Mouse (Mus musculus): ENCODE results near the gene Cdc14b. TPM values are rescaled to one million over a fixed set of nuclear protein-coding genes. Genes with fewer than 3 reads are reported as not detected.

Gene Cdc14b
- polyA plus RNA-seq, 1 experiment from 2014 or later: 1.5 TPM

DNA sequence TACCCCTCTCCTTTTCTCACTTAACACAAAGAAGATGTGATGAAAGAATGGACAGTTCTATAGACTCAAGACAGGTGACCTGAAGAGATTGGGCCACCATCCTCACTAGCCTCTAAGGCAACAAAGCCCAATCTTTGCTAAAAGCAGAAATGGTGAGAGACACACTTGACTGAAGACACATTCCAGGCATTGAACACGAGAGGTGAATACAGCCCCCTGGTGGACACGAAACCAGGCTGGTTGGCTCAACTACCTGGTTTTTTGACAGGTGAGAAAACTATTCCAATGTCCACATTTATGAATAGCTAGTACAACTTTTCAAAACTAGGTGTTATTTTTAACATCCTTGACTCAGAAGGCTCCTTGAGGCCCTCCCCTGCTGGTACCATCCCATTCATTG is 70.4 kb downstream of the Cdc14b start:
- Histone ChIP-seq H3K36me3 (ENCODE audit: control insufficient read depth, insufficient read depth, low read length) (no peaks in the 10 kb centered on the region), H3K4me3 (ENCODE audit: low read depth, low read length) (no peak overlapping the region), H3K27me3 (ENCODE audit: control insufficient read depth, insufficient read depth, low read depth, low read length) (no peaks in the 10 kb centered on the region), H3K27ac (ENCODE audit: low read length) (no peak overlapping the region), H3K9ac (ENCODE audit: low read depth, low read length) (no peak overlapping the region), H3K4me1 (ENCODE audit: control insufficient read depth, insufficient read depth, low read length) (no peaks in the 10 kb centered on the region), H3K9me3 (replicated peaks; ENCODE audit: control insufficient read depth, low read length, poor library complexity, severe bottlenecking) (no peaks in the 10 kb centered on the region), H3K4me2 (ENCODE audit: low read length) (no peak overlapping the region)
- ATAC-seq: no peak
- 77% methylated on average over 2 of the region's 2 CpGs for WGBS

DNA sequence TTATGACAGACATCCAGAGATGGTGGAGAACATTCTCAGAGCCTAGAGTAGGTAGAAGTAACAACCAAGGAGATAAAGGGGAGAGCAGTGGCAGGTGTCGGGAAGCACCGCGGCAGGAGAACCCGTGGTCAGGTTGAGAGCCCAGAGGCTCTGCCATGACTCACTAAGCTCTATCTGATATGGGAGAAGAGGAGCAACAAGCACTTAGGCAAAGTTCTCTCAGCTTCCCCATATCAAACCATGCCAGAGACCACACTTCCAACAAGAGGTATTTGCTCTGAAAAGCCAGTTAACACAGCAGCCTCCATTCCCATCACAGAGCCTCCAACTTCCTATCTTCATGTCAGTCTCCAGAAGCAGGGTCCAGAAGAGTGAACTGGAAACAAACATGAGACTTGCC is 74.2 kb downstream of the Cdc14b start:
- no peak for ATAC-seq
- Histone ChIP-seq H3K27ac (ENCODE audit: low read length) (no peak overlapping the region), H3K9me3 (replicated peaks; ENCODE audit: control insufficient read depth, low read length, poor library complexity, severe bottlenecking) (no peaks in the 10 kb centered on the region), H3K4me1 (ENCODE audit: control insufficient read depth, insufficient read depth, low read length) (no peaks in the 10 kb centered on the region), H3K4me2 (ENCODE audit: low read length) (no peak overlapping the region), H3K9ac (ENCODE audit: low read depth, low read length) (no peak overlapping the region), H3K4me3 (ENCODE audit: low read depth, low read length) (no peak overlapping the region), H3K36me3 (ENCODE audit: control insufficient read depth, insufficient read depth, low read length) (no peaks in the 10 kb centered on the region), H3K27me3 (ENCODE audit: control insufficient read depth, insufficient read depth, low read depth, low read length) (no peaks in the 10 kb centered on the region)
- 100% methylated on average over 4 of the region's 4 CpGs for WGBS

- H3K4me1 ChIP-seq (ENCODE audit: control insufficient read depth, insufficient read depth, low read length): no peaks in the 10 kb centered on the region
- H3K36me3 ChIP-seq (ENCODE audit: control insufficient read depth, insufficient read depth, low read length): no peaks in the 10 kb centered on the region
- no peaks in the 10 kb centered on the region for H3K27me3 ChIP-seq (ENCODE audit: control insufficient read depth, insufficient read depth, low read depth, low read length)
- no peak overlapping the region for H3K27ac ChIP-seq (ENCODE audit: low read length)
- H3K4me2 ChIP-seq (ENCODE audit: low read length): no peak overlapping the region
- H3K9ac ChIP-seq (ENCODE audit: low read depth, low read length): no peak overlapping the region
- H3K9me3 ChIP-seq (replicated peaks; ENCODE audit: control insufficient read depth, low read length, poor library complexity, severe bottlenecking): no peaks in the 10 kb centered on the region
- ATAC-seq: no peak
- WGBS: 90% methylated on average over 4 of the region's 4 CpGs
- H3K4me3 ChIP-seq (ENCODE audit: low read depth, low read length): no peak overlapping the region
Measured at GRCm38 (mm10) chr13:64198310-64198709, 76.8 kb downstream of the Cdc14b start.

- H3K36me3 ChIP-seq (ENCODE audit: control insufficient read depth, insufficient read depth, low read length): no peaks in the 10 kb centered on the region
- H3K4me1 ChIP-seq (ENCODE audit: control insufficient read depth, insufficient read depth, low read length): no peaks in the 10 kb centered on the region
- no peak overlapping the region for H3K4me3 ChIP-seq (ENCODE audit: low read depth, low read length)
- H3K27ac ChIP-seq (ENCODE audit: low read length): no peak overlapping the region
- H3K9ac ChIP-seq (ENCODE audit: low read depth, low read length): no peak overlapping the region
- no peak for ATAC-seq
- no peaks in the 10 kb centered on the region for H3K9me3 ChIP-seq (replicated peaks; ENCODE audit: control insufficient read depth, low read length, poor library complexity, severe bottlenecking)
- WGBS: 90% methylated on average over 6 of the region's 6 CpGs
- H3K4me2 ChIP-seq (ENCODE audit: low read length): no peak overlapping the region
- H3K27me3 ChIP-seq (ENCODE audit: control insufficient read depth, insufficient read depth, low read depth, low read length): no peaks in the 10 kb centered on the region
Measured at GRCm38 (mm10) chr13:64197899-64198298, 77.2 kb downstream of the Cdc14b start.

DNA sequence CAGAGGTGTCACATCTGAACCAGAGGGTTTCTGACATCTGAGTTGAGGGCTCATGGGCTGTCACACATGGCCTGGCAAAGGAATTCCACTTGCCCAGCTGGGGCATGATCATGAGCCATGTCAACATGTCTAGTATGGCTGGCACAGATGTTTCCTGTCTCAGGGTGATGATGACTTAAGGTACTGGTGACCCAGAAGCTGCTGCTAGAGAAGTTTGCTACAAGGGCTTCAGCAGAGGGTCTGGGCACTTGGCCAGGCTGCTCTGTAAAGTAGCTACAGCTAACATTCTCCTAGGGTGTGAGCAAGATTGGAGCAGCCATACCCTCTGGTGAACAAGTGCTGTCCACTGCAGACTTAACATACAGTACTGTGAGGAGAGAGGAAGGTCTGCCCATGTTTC is 88.0 kb downstream of the Cdc14b start:
- H3K36me3 ChIP-seq (ENCODE audit: control insufficient read depth, insufficient read depth, low read length): peaks cover 5% of the 10 kb centered on the region
- no peak overlapping the region for H3K4me3 ChIP-seq (ENCODE audit: low read depth, low read length)
- no peaks in the 10 kb centered on the region for H3K27me3 ChIP-seq (ENCODE audit: control insufficient read depth, insufficient read depth, low read depth, low read length)
- H3K9me3 ChIP-seq (replicated peaks; ENCODE audit: control insufficient read depth, low read length, poor library complexity, severe bottlenecking): no peaks in the 10 kb centered on the region
- H3K4me1 ChIP-seq (ENCODE audit: control insufficient read depth, insufficient read depth, low read length): no peaks in the 10 kb centered on the region
- ATAC-seq: no peak
- no peak overlapping the region for H3K27ac ChIP-seq (ENCODE audit: low read length)
- no peak overlapping the region for H3K9ac ChIP-seq (ENCODE audit: low read depth, low read length)
- no peak overlapping the region for H3K4me2 ChIP-seq (ENCODE audit: low read length)

- Histone ChIP-seq H3K9ac (ENCODE audit: low read depth, low read length) (no peak overlapping the region), H3K27ac (ENCODE audit: low read length) (no peak overlapping the region), H3K27me3 (ENCODE audit: control insufficient read depth, insufficient read depth, low read depth, low read length) (no peaks in the 10 kb centered on the region), H3K4me2 (ENCODE audit: low read length) (no peak overlapping the region), H3K4me1 (ENCODE audit: control insufficient read depth, insufficient read depth, low read length) (no peaks in the 10 kb centered on the region), H3K9me3 (replicated peaks; ENCODE audit: control insufficient read depth, low read length, poor library complexity, severe bottlenecking) (no peaks in the 10 kb centered on the region), H3K4me3 (ENCODE audit: low read depth, low read length) (no peak overlapping the region), H3K36me3 (ENCODE audit: control insufficient read depth, insufficient read depth, low read length) (peaks cover 5% of the 10 kb centered on the region)
- 93% methylated on average over 4 of the region's 4 CpGs for WGBS
- ATAC-seq: no peak
Measured at GRCm38 (mm10) chr13:64186516-64186915, 88.6 kb downstream of the Cdc14b start.

DNA sequence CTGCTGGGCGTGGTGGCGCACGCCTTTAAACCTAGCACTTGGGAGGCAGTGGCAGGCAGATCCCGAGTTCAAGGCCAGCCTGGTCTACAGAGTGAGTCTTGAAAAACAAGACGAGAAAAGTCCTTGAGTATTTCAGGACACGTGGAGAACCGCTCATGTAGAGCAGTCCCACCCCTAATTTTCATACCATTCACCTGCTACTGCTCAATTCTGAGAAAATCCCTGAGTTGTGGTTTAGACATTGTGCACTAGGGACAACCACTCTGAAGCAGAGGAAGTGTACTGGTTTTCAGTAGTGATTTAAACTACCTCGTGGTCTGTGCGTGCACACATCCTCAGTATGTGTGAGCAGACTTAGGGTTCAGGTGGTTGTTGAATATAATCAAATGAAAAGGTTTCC is 89.5 kb downstream of the Cdc14b start:
- WGBS: 94% methylated on average over 9 of the region's 9 CpGs
- Histone ChIP-seq H3K27ac (ENCODE audit: low read length) (no peak overlapping the region), H3K9ac (ENCODE audit: low read depth, low read length) (no peak overlapping the region)

DNA sequence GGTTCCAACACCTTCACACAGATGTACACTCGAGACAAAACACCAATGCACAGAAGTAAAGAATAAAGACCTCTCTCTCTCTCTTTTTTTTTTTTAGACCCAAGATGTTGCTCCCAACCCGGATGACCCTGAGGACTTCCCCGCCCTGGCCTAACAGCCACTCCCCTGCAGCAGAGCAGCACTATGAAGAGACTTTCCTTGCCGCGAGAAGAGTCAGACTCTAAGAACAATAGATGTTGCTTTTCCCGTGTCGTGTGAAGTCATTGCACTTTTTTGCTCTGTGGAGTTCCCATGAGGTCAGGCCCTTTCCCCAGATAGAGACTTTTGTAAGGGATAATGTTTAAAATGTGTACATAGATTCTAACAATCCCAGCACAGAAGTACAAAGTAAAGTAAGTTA is 89.9 kb downstream of the Cdc14b start:
- no peak overlapping the region for H3K4me3 ChIP-seq (ENCODE audit: low read depth, low read length)
- ATAC-seq: no peak
- no peak overlapping the region for H3K27ac ChIP-seq (ENCODE audit: low read length)
- H3K36me3 ChIP-seq (ENCODE audit: control insufficient read depth, insufficient read depth, low read length): peaks cover 5% of the 10 kb centered on the region
- no peaks in the 10 kb centered on the region for H3K27me3 ChIP-seq (ENCODE audit: control insufficient read depth, insufficient read depth, low read depth, low read length)
- H3K4me2 ChIP-seq (ENCODE audit: low read length): no peak overlapping the region
- no peak overlapping the region for H3K9ac ChIP-seq (ENCODE audit: low read depth, low read length)
- 84% methylated on average over 7 of the region's 7 CpGs for WGBS
- H3K9me3 ChIP-seq (replicated peaks; ENCODE audit: control insufficient read depth, low read length, poor library complexity, severe bottlenecking): no peaks in the 10 kb centered on the region
- H3K4me1 ChIP-seq (ENCODE audit: control insufficient read depth, insufficient read depth, low read length): no peaks in the 10 kb centered on the region

More for the DNA sequence above, 89.5 kb downstream of the Cdc14b start:
- peaks cover 5% of the 10 kb centered on the region for H3K36me3 ChIP-seq (ENCODE audit: control insufficient read depth, insufficient read depth, low read length)
- no peak overlapping the region for H3K4me2 ChIP-seq (ENCODE audit: low read length)
- H3K4me1 ChIP-seq (ENCODE audit: control insufficient read depth, insufficient read depth, low read length): no peaks in the 10 kb centered on the region
- no peaks in the 10 kb centered on the region for H3K9me3 ChIP-seq (replicated peaks; ENCODE audit: control insufficient read depth, low read length, poor library complexity, severe bottlenecking)
- no peak overlapping the region for H3K4me3 ChIP-seq (ENCODE audit: low read depth, low read length)
- no peak for ATAC-seq
- H3K27me3 ChIP-seq (ENCODE audit: control insufficient read depth, insufficient read depth, low read depth, low read length): no peaks in the 10 kb centered on the region

- Histone ChIP-seq H3K4me1 (ENCODE audit: control insufficient read depth, insufficient read depth, low read length) (no peaks in the 10 kb centered on the region), H3K36me3 (ENCODE audit: control insufficient read depth, insufficient read depth, low read length) (peaks cover 5% of the 10 kb centered on the region), H3K9me3 (replicated peaks; ENCODE audit: control insufficient read depth, low read length, poor library complexity, severe bottlenecking) (no peaks in the 10 kb centered on the region), H3K4me3 (ENCODE audit: low read depth, low read length) (no peak overlapping the region), H3K9ac (ENCODE audit: low read depth, low read length) (no peak overlapping the region), H3K27ac (ENCODE audit: low read length) (no peak overlapping the region), H3K27me3 (ENCODE audit: control insufficient read depth, insufficient read depth, low read depth, low read length) (no peaks in the 10 kb centered on the region), H3K4me2 (ENCODE audit: low read length) (no peak overlapping the region)
- ATAC-seq: no peak
- WGBS: 77% methylated on average over 10 of the region's 10 CpGs
Measured at GRCm38 (mm10) chr13:64184361-64184760, 90.7 kb downstream of the Cdc14b start.

DNA sequence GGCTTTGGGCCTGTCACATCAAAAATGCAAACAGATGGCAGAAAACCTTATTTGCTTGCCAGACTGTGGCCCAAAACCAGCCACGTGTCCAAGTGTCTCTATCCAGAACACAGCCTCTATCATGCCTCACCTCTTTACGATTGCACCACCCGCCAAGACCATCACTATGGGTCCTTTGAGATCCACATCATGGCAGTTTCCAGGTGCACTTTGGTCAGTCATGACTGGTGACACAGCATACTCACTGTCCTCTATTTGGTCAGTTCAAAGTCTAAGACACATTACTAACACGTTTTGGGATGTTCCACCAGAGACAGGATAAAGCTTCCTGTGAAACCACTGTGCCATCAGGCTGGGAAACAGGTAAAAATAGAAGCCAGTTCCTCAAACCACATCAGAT is 91.5 kb downstream of the Cdc14b start:
- Histone ChIP-seq H3K4me1 (ENCODE audit: control insufficient read depth, insufficient read depth, low read length) (no peaks in the 10 kb centered on the region), H3K4me3 (ENCODE audit: low read depth, low read length) (no peak overlapping the region), H3K27me3 (ENCODE audit: control insufficient read depth, insufficient read depth, low read depth, low read length) (no peaks in the 10 kb centered on the region), H3K4me2 (ENCODE audit: low read length) (no peak overlapping the region), H3K9ac (ENCODE audit: low read depth, low read length) (no peak overlapping the region), H3K9me3 (replicated peaks; ENCODE audit: control insufficient read depth, low read length, poor library complexity, severe bottlenecking) (no peaks in the 10 kb centered on the region), H3K27ac (ENCODE audit: low read length) (no peak overlapping the region), H3K36me3 (ENCODE audit: control insufficient read depth, insufficient read depth, low read length) (peaks cover 5% of the 10 kb centered on the region)
- ATAC-seq: no peak
- 90% methylated on average over 4 of the region's 4 CpGs for WGBS
